Mouse (Mus musculus): Measurements from ENCODE around the gene Dtx3.

DNA sequence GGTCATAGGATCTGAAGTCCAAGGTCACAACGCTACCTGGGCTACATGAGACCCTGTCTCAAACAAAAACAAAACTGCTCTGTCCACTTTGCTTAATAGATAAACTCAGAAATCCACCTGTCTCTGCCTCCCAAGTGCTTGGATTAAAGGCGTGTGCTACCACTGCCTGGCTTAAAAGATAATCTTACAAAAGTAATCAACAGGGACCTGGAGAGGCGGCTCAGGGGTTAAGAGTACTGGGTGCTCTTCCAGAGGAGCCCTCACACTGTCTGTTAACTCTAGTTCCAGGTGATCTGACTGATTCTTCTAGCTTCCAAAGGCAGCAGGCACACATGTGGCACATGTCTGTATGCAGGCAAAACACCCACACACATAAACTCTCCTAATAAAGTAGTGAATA lies 7.6 kb upstream of the Dtx3 start:
- TF ChIP-seq CTCF (IDR thresholded peaks at IDR 0.05; ENCODE audit: low read depth): no peak
- TF ChIP-seq EP300 (IDR thresholded peaks at IDR 0.05; ENCODE audit: low read depth): no peak

Data from heart, postnatal 0 days (tissue).